Mouse (Mus musculus) C2C12 (cell line): Measurements from ENCODE around the gene Plekhb1. TPM values are rescaled to one million over a fixed set of nuclear protein-coding genes. Genes with fewer than 3 reads are reported as not detected.

ENCODE experiments used
- H3K27me3 ChIP-seq: one replicate; pipeline ENCODE4 v1.6.1; 2011; ENCODE audit not compliant: control insufficient read depth, insufficient read depth, insufficient read length
- H3K36me3 ChIP-seq: one replicate; pipeline ENCODE4 v1.6.1; 2011; ENCODE audit not compliant: control insufficient read depth, insufficient read depth
- H3K4me3 ChIP-seq: one replicate; pipeline ENCODE4 v1.5.1; 2011; ENCODE audit warnings: mild to moderate bottlenecking, control low read depth; ENCODE audit not compliant: poor library complexity, insufficient read depth, severe bottlenecking
- H3K79me2 ChIP-seq: one replicate; pipeline ENCODE4 v1.6.1; 2011; ENCODE audit not compliant: control insufficient read depth, insufficient read depth
- H3K79me3 ChIP-seq: one replicate; pipeline ENCODE4 v1.6.1; 2011; ENCODE audit warnings: low read depth, control low read depth
- H3ac ChIP-seq: one replicate; pipeline ENCODE3; 2011; ENCODE audit warnings: low read depth; ENCODE audit not compliant: control insufficient read depth, insufficient read length
- CEBPB ChIP-seq: IDR thresholded peaks from one replicate; pipeline ENCODE4 v1.6.1; 2011; ENCODE audit warnings: low read depth, mild to moderate bottlenecking, control low read depth, moderate library complexity
- CTCF ChIP-seq: IDR thresholded peaks from one replicate; pipeline ENCODE4 v1.5.1; 2011; ENCODE audit not compliant: control insufficient read depth, insufficient read depth, insufficient read length
- FOSL1 ChIP-seq: IDR thresholded peaks from one replicate; pipeline ENCODE4 v1.8.0; 2011; ENCODE audit warnings: mild to moderate bottlenecking, low read length; ENCODE audit not compliant: poor library complexity, insufficient read depth, severe bottlenecking
- MAX ChIP-seq: IDR thresholded peaks from one replicate; pipeline ENCODE4 v1.6.1; 2011; ENCODE audit warnings: mild to moderate bottlenecking, control low read depth
- MYOD1 ChIP-seq: IDR thresholded peaks from one replicate; pipeline ENCODE4 v1.6.1; 2011; ENCODE audit warnings: low read depth; ENCODE audit not compliant: control insufficient read depth, insufficient read length
- MYOG ChIP-seq: IDR thresholded peaks from one replicate; pipeline ENCODE4 v1.6.1; 2011; ENCODE audit not compliant: control insufficient read depth, insufficient read length; ENCODE audit errors: extremely low read depth
- USF1 ChIP-seq: IDR thresholded peaks from one replicate; pipeline ENCODE4 v1.6.1; 2011; ENCODE audit warnings: low read depth, mild to moderate bottlenecking, control low read depth, moderate library complexity
- polyA plus RNA-seq: library from polyadenylated mRNA; unstranded; fragments of >200 nt; fragmentation: generic; extraction: Trizol; gene quantifications from one replicate; pipeline ENCODE4 v1.2.1, GENCODE M21; 2012; ENCODE audit warnings: missing spikeins

Plekhb1 gene
- polyA plus RNA-seq, 1 experiment, result 0.94 TPM

DNA sequence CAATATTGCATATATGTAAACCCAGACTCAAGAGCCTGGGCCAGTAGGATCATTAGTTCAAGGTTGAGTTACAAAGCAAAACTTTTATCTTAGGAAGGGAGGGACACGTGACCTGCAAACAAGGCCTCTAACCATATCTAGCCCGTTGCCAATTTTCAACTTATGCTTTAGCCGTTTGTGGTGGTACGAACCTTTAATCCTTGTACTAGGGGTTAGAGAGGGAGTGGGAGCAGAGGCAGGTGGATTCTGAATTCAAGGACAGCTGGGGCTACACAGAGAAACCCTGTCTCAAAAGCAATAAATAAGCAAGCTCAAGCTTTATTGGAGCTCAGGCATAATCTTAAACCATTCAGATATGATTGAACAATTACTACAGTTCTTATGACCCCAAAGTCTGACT, 19.8 kb downstream of the Plekhb1 start:
- no peak for TF ChIP-seq MYOG
- TF ChIP-seq CEBPB, result no peak
- no peak for TF ChIP-seq CTCF
- no peak for TF ChIP-seq FOSL1
- no peak for TF ChIP-seq USF1
- Histone ChIP-seq H3K27me3 (no peaks in the 10 kb centered on the region), H3ac (no peak overlapping the region), H3K4me3 (no peak overlapping the region), H3K79me2 (no peaks in the 10 kb centered on the region), H3K36me3 (peaks cover 30% of the 10 kb centered on the region), H3K79me3 (no peaks in the 10 kb centered on the region)

- TF ChIP-seq MYOD1 (no peak), USF1 (no peak), CTCF (no peak), MAX (no peak), MYOG (no peak), FOSL1 (no peak), CEBPB (no peak)
- Histone ChIP-seq H3K27me3 (no peaks in the 10 kb centered on the region), H3K4me3 (no peak overlapping the region), H3K79me3 (no peaks in the 10 kb centered on the region), H3ac (no peak overlapping the region), H3K36me3 (peaks cover 40% of the 10 kb centered on the region), H3K79me2 (no peaks in the 10 kb centered on the region)
Observed at GRCm38 (mm10) chr7:100637657-100638056, 24.6 kb downstream of the Plekhb1 start.

DNA sequence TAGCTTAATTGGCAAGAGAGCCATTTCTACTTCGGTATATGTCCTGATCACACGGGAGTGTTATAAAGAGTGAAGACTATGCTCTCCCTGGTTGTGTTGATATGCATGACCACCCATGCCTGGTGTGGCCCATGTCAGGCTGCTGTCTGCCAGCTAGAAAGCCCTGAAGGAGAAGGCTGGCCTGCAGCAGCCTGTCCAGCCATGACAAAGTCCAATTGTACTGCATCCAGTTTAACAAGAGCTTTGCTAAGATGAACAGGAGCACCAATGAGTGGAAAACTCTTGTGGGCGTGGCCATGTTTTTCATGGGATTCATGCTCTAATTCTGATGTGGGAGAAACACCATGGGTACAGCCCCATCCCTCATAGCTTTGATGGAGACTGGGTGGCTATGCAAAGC, 37.7 kb downstream of the Plekhb1 start:
- Histone ChIP-seq H3K79me2 (peaks cover 65% of the 10 kb centered on the region), H3ac (no peak overlapping the region), H3K36me3 (peaks cover 22% of the 10 kb centered on the region), H3K4me3 (no peak overlapping the region), H3K27me3 (no peaks in the 10 kb centered on the region), H3K79me3 (peaks cover 52% of the 10 kb centered on the region)
- TF ChIP-seq MAX (no peak), MYOG (no peak), USF1 (no peak), MYOD1 (no peak), CTCF (no peak)

GRCm38 (mm10) chr7:100622277-100622676, 39.9 kb downstream of the Plekhb1 start:
- Histone ChIP-seq H3K79me2 (peaks cover 86% of the 10 kb centered on the region), H3K36me3 (peaks cover 3% of the 10 kb centered on the region), H3K79me3 (peaks cover 71% of the 10 kb centered on the region), H3ac (no peak overlapping the region), H3K4me3 (no peak overlapping the region), H3K27me3 (no peaks in the 10 kb centered on the region)
- no peak for TF ChIP-seq USF1
- TF ChIP-seq MYOG, result no peak
- no peak for TF ChIP-seq MAX
- no peak for TF ChIP-seq MYOD1
- no peak for TF ChIP-seq CEBPB
- TF ChIP-seq CTCF, result no peak
- no peak for TF ChIP-seq FOSL1

- Histone ChIP-seq H3K79me2 (peaks cover 99% of the 10 kb centered on the region), H3K79me3 (peaks cover 89% of the 10 kb centered on the region), H3K27me3 (no peaks in the 10 kb centered on the region), H3ac (no peak overlapping the region), H3K4me3 (no peak overlapping the region), H3K36me3 (no peaks in the 10 kb centered on the region)
- TF ChIP-seq MYOD1, result no peak
Observed at GRCm38 (mm10) chr7:100616121-100616857, 45.9 kb downstream of the Plekhb1 start.

- H3K27me3 ChIP-seq, result no peaks in the 10 kb centered on the region
- H3K79me3 ChIP-seq, result peaks cover 54% of the 10 kb centered on the region
- H3ac ChIP-seq, result peak overlapping the region; percentile 71
- peaks cover 63% of the 10 kb centered on the region for H3K79me2 ChIP-seq
- peak overlapping the region; percentile 79 for H3K4me3 ChIP-seq
- H3K36me3 ChIP-seq, result no peaks in the 10 kb centered on the region
- TF ChIP-seq USF1 (no peak), FOSL1 (no peak), MYOG (no peak), CTCF (no peak), CEBPB (no peak), MYOD1 (no peak), MAX (no peak)
Observed at GRCm38 (mm10) chr7:100608910-100609309, 53.3 kb downstream of the Plekhb1 start.
